In genomic region chr10:111201666-111202065, GRCm38 (mm10) we compare ENCODE assay signal across 22 mouse cellular contexts.
"Had no signal": no experiment of that assay in that cellular context is flagged by ENCODE, and none has a peak within 500 bp of the region (broad histone marks: within the 10 kb centered on the region; RNA-seq: fewer than 3 reads in every experiment).

No protein-coding gene starts in this region.

- H3K36me3 ChIP-seq: limb, embryonic 12.5 days; lung, embryonic 15.5 days; midbrain, embryonic 10.5 days; midbrain, embryonic 15.5 days; neural tube, embryonic 12.5 days; neural tube, embryonic 15.5 days had no signal

- H3K4me2 ChIP-seq: limb, embryonic 12.5 days; limb, embryonic 15.5 days; lung, embryonic 15.5 days; midbrain, embryonic 15.5 days; neural tube, embryonic 12.5 days; neural tube, embryonic 15.5 days had no signal

- H3K27ac ChIP-seq: kidney, postnatal 0 days; limb, embryonic 12.5 days; limb, embryonic 15.5 days; liver, embryonic 14.5 days; lung, embryonic 15.5 days; midbrain, embryonic 10.5 days; midbrain, embryonic 15.5 days; neural tube, embryonic 12.5 days; neural tube, embryonic 15.5 days; stomach, postnatal 0 days had no signal

- ATAC-seq: intestine, postnatal 0 days; midbrain, embryonic 15.5 days had no signal

- H3K9me3 ChIP-seq: limb, embryonic 12.5 days; limb, embryonic 15.5 days; lung, embryonic 15.5 days; megakaryocyte, embryonic 14.5 days; midbrain, embryonic 10.5 days; midbrain, embryonic 15.5 days; neural tube, embryonic 12.5 days; neural tube, embryonic 15.5 days had no signal

- H3K4me3 ChIP-seq: limb, embryonic 12.5 days; limb, embryonic 15.5 days; lung, embryonic 15.5 days; megakaryocyte, embryonic 14.5 days; midbrain, embryonic 10.5 days; midbrain, embryonic 15.5 days; neural tube, embryonic 12.5 days; neural tube, embryonic 15.5 days had no signal

- H3K27me3 ChIP-seq: limb, embryonic 12.5 days; limb, embryonic 15.5 days; lung, embryonic 15.5 days; megakaryocyte, embryonic 14.5 days; midbrain, embryonic 15.5 days; neural tube, embryonic 12.5 days; neural tube, embryonic 15.5 days had no signal

- H3K4me1 ChIP-seq: limb, embryonic 12.5 days; midbrain, embryonic 10.5 days; midbrain, embryonic 15.5 days; neural tube, embryonic 12.5 days had no signal

- DNase-seq: left cerebral cortex, postnatal 4 days; lung, adult 18-20 months; lung, postnatal 10 days; lung, postnatal 36 days; right cerebral cortex, adult 18-20 months; right cerebral cortex, postnatal 14 days; right cerebral cortex, postnatal 4 days; thymus, adult 2 months; thymus, postnatal 14 days; thymus, postnatal 4 days had no signal

- H3K9ac ChIP-seq: limb, embryonic 12.5 days; limb, embryonic 15.5 days; liver, embryonic 14.5 days; lung, embryonic 15.5 days; midbrain, embryonic 15.5 days; neural tube, embryonic 12.5 days; neural tube, embryonic 15.5 days had no signal
